Mouse (Mus musculus): ENCODE data around the gene Acvr2b. TPM values are rescaled to one million over a fixed set of nuclear protein-coding genes. Genes with fewer than 3 reads are reported as not detected.

Gene Acvr2b
- total RNA-seq (2023) = 3.1 TPM

DNA sequence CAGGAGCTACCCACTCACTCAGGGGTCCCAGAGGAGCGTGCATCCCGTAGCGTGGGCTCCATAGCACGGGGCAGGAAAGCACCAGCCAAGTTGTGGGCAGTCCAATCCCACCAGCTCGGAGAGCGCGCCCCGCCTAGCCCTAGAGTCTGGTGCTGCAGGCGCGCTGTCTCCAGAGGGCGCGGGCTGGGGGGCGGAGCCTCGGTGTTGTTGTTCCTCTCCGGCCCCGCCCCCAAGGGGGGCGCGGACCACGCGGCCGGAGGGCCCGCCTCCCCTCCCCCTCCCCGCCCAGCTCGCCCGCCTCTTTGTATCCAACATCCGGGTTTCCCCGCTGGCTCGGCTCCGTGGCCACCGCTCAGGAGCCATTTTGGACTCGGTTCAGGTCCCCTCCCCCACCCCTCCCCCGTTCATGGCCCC is at the start of gene Acvr2b:
TSS of gene Acvr2b (plus strand) at position 318 of the 414 bp plus-strand sequence.

DNA sequence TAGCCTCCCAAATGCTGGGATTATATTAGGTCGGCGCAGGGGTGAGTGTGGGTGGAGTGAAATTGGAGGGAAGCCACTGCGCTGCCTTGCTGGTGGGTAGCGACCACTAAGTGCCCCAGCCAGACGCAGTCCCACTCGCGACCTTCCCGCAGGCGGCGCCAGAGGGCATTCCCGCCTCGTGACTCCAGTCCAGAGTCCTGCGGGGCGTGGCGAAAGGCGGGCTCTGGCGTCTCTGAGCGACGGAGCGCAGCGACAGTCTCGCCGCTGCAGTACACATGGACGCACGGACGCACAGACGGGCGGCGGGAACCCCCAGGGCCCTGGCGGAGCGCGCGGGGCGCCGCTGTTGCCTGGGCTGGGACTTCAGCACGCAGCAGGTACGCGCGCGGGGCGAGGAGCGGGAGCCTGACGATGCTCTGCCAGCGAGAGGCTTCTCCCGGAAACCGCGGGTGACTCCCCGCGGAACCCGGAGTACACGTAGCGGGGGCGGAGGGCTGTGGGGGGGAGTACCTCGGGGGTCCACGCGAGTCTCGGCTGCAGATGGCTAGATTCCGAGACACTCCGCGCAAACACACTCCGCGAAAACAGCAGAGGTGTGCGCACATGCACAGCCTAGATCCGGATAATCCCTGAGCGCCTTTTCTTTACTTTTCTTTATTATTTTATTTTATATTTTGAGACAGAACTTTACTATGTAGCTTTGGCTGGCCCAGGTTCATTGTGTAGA is 44.4 kb upstream of the Acvr2b start, which contains the start of gene Xylb:
TSS of gene Xylb (plus strand) at position 51 of the 727 bp plus-strand sequence.

DNA sequence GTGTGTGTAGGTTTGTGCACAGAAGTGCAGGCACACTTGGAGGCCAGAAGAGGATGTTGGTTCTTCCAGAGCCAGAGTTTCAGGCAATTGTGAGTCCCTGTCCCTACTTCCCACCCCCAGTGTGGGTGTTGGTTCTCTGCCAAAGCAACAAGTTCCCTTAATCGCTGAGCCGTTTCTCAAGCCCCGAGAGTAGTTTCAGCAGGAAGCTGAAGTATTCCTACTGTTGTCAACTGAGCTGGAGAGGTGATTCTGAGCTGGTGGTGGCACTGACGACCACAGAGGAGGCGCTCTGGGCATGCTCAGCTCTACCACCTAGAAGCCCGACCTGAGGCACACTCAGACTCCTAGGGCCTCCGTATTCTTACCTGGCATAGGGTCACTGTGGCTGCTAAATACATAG is 36.6 kb upstream of the Acvr2b start, which contains the start of gene Slc22a14:
TSS of gene Slc22a14 (minus strand) at position 270 of the 400 bp plus-strand sequence.

DNA sequence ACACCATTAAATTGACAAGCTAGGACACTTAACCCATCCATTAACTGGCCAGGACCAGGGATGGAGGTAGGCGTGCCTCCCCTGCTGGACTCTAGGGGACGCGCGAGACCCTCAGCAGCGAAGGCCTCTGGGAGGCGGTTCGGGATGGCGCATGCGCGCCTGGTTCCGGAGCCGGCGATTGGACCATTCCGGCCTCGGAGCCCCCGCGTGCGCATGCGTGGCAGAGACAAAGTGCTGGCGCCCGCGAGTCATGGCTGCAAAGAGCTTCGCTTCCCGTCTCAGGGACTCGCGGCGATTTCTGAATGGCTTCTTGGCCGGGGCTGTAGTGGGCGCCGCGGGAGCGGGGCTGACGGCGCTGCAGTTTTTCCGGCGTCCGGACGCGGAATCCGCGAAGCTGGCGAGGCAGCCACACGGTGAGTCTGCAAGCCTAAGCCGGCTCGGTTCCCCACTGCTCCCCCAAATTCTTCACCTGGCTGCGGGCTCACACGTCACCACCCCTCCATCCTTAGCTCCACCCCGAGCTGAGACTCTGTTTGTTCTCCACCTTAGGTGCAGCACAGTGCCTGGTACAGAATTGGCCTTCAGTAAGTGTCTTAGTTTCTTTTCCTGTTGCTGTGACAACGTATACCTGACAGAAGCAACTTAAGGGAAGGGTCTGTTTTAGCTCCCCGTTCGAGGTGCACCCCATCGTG is 43.0 kb downstream of the Acvr2b start, which contains the start of gene Exog:
TSS of gene Exog (plus strand) at position 206 of the 692 bp plus-strand sequence.

Other genes with a start within 250 kb of the Acvr2b start
- gene Acaa1b, start 245.0 kb upstream of the Acvr2b start, total RNA-seq (2023) = 1.7 TPM
- not detected for gene Gm47289, start 243.0 kb upstream of the Acvr2b start, total RNA-seq (2023)
- not detected for gene Slc22a13, start 193.0 kb upstream of the Acvr2b start, total RNA-seq (2023)
- gene Oxsr1, start 79.7 kb upstream of the Acvr2b start, total RNA-seq (2023) = 36.0 TPM
- gene Acaa1a, start 62.4 kb upstream of the Acvr2b start, total RNA-seq (2023) = 58.3 TPM
- 41.0 TPM for gene Myd88, start 60.7 kb upstream of the Acvr2b start, total RNA-seq (2023)
- 1.5 TPM for gene Xylb, start 44.7 kb upstream of the Acvr2b start, total RNA-seq (2023)
- not detected for gene Slc22a14, start 36.6 kb upstream of the Acvr2b start, total RNA-seq (2023)
- 7.1 TPM for gene Exog, start 42.8 kb downstream of the Acvr2b start, total RNA-seq (2023)
- gene Scn5a, start 176.9 kb downstream of the Acvr2b start, total RNA-seq (2023) = 0.06 TPM

All from CD8-positive naive resting alpha-beta T cell, adult 57 days (primary cell).